Mouse (Mus musculus): ENCODE results near the gene Prkcd. TPM values are rescaled to one million over a fixed set of nuclear protein-coding genes. Genes with fewer than 3 reads are reported as not detected.

Gene Prkcd
- total and polyA plus RNA-seq, 2 experiments from 2014 or later, result 14.9 to 19.3 TPM

GRCm38 (mm10) chr14:30597142-30597541, 28.9 kb downstream of the Prkcd start:
- ATAC-seq (ENCODE audit: insufficient read depth, low read depth) (no peak), DNase-seq (ENCODE audit: low spot score) (no peak)
- H3K4me3 ChIP-seq (ENCODE audit: low read depth, low read length), result no peak overlapping the region
- H3K4me1 ChIP-seq (ENCODE audit: control insufficient read depth, insufficient read depth), result peaks cover 31% of the 10 kb centered on the region
- no peaks in the 10 kb centered on the region for H3K9me3 ChIP-seq (replicated peaks; ENCODE audit: control insufficient read depth, low read length)
- H3K4me2 ChIP-seq (ENCODE audit: low read depth, low read length), result no peak overlapping the region
- no peaks in the 10 kb centered on the region for H3K27me3 ChIP-seq (ENCODE audit: control insufficient read depth, insufficient read depth, low read length)
- 55% methylated on average over 2 of the region's 2 CpGs for WGBS
- H3K27ac ChIP-seq (ENCODE audit: low read depth), result no peak overlapping the region
- TF ChIP-seq CTCF (IDR thresholded peaks at IDR 0.05; ENCODE audit: low read depth), result no peak
- no peak for TF ChIP-seq EP300 (IDR thresholded peaks at IDR 0.05; ENCODE audit: low read depth)
- peaks cover 42% of the 10 kb centered on the region for H3K36me3 ChIP-seq (replicated peaks; ENCODE audit: control insufficient read depth, insufficient read depth, low read length)
- H3K9ac ChIP-seq (replicated peaks; ENCODE audit: low read depth, low read length), result no peak overlapping the region

- H3K9me3 ChIP-seq (replicated peaks; ENCODE audit: control insufficient read depth, low read length), result no peaks in the 10 kb centered on the region
- peaks cover 31% of the 10 kb centered on the region for H3K4me1 ChIP-seq (ENCODE audit: control insufficient read depth, insufficient read depth)
Observed at GRCm38 (mm10) chr14:30596407-30596806, 29.6 kb downstream of the Prkcd start.

GRCm38 (mm10) chr14:30595576-30596313, 30.3 kb downstream of the Prkcd start:
- no peak for ATAC-seq (ENCODE audit: insufficient read depth, low read depth)
- Histone ChIP-seq H3K9me3 (replicated peaks; ENCODE audit: control insufficient read depth, low read length) (no peaks in the 10 kb centered on the region), H3K27me3 (ENCODE audit: control insufficient read depth, insufficient read depth, low read length) (no peaks in the 10 kb centered on the region), H3K4me2 (ENCODE audit: low read depth, low read length) (no peak overlapping the region), H3K4me1 (ENCODE audit: control insufficient read depth, insufficient read depth) (peaks cover 31% of the 10 kb centered on the region), H3K27ac (ENCODE audit: low read depth) (no peak overlapping the region), H3K9ac (replicated peaks; ENCODE audit: low read depth, low read length) (no peak overlapping the region), H3K4me3 (ENCODE audit: low read depth, low read length) (no peak overlapping the region), H3K36me3 (replicated peaks; ENCODE audit: control insufficient read depth, insufficient read depth, low read length) (peaks cover 28% of the 10 kb centered on the region)
- TF ChIP-seq CTCF (IDR thresholded peaks at IDR 0.05; ENCODE audit: low read depth) (no peak), EP300 (IDR thresholded peaks at IDR 0.05; ENCODE audit: low read depth) (no peak)
- WGBS, result 82% methylated on average over 8 of the region's 8 CpGs
- DNase-seq (ENCODE audit: low spot score), result no peak

More at GRCm38 (mm10) chr14:30596407-30596806, 29.6 kb downstream of the Prkcd start:
- WGBS, result 86% methylated on average over 3 of the region's 3 CpGs
- ATAC-seq (ENCODE audit: insufficient read depth, low read depth) (no peak), DNase-seq (ENCODE audit: low spot score) (no peak)
- no peak for TF ChIP-seq EP300 (IDR thresholded peaks at IDR 0.05; ENCODE audit: low read depth)
- TF ChIP-seq CTCF (IDR thresholded peaks at IDR 0.05; ENCODE audit: low read depth), result no peak
- Histone ChIP-seq H3K27ac (ENCODE audit: low read depth) (no peak overlapping the region), H3K4me3 (ENCODE audit: low read depth, low read length) (no peak overlapping the region), H3K36me3 (replicated peaks; ENCODE audit: control insufficient read depth, insufficient read depth, low read length) (peaks cover 34% of the 10 kb centered on the region), H3K27me3 (ENCODE audit: control insufficient read depth, insufficient read depth, low read length) (no peaks in the 10 kb centered on the region), H3K4me2 (ENCODE audit: low read depth, low read length) (no peak overlapping the region), H3K9ac (replicated peaks; ENCODE audit: low read depth, low read length) (no peak overlapping the region)

GRCm38 (mm10) chr14:30594092-30594695, 31.8 kb downstream of the Prkcd start:
- WGBS, result 42% methylated on average over 7 of the region's 7 CpGs
- DNase-seq (ENCODE audit: low spot score), result peak; percentile 39
- Histone ChIP-seq H3K4me3 (ENCODE audit: low read depth, low read length) (no peak overlapping the region), H3K9ac (replicated peaks; ENCODE audit: low read depth, low read length) (no peak overlapping the region), H3K27me3 (ENCODE audit: control insufficient read depth, insufficient read depth, low read length) (no peaks in the 10 kb centered on the region), H3K27ac (ENCODE audit: low read depth) (peak overlapping the region; percentile 88), H3K9me3 (replicated peaks; ENCODE audit: control insufficient read depth, low read length) (no peaks in the 10 kb centered on the region), H3K4me1 (ENCODE audit: control insufficient read depth, insufficient read depth) (peaks cover 31% of the 10 kb centered on the region), H3K36me3 (replicated peaks; ENCODE audit: control insufficient read depth, insufficient read depth, low read length) (peaks cover 19% of the 10 kb centered on the region), H3K4me2 (ENCODE audit: low read depth, low read length) (no peak overlapping the region)
- peak; percentile 56 for ATAC-seq (ENCODE audit: insufficient read depth, low read depth)
- TF ChIP-seq CTCF (IDR thresholded peaks at IDR 0.05; ENCODE audit: low read depth) (no peak), EP300 (IDR thresholded peaks at IDR 0.05; ENCODE audit: low read depth) (no peak)

- Histone ChIP-seq H3K4me1 (ENCODE audit: control insufficient read depth, insufficient read depth) (peaks cover 31% of the 10 kb centered on the region), H3K9ac (replicated peaks; ENCODE audit: low read depth, low read length) (0 out of 2 replicates have a peak overlapping the region, but pooled peaks have one; percentile 5), H3K27me3 (ENCODE audit: control insufficient read depth, insufficient read depth, low read length) (no peaks in the 10 kb centered on the region), H3K27ac (ENCODE audit: low read depth) (peak overlapping the region; percentile 88), H3K36me3 (replicated peaks; ENCODE audit: control insufficient read depth, insufficient read depth, low read length) (peaks cover 12% of the 10 kb centered on the region; the same call in 1 of the 2 replicates), H3K4me3 (ENCODE audit: low read depth, low read length) (no peak overlapping the region), H3K4me2 (ENCODE audit: low read depth, low read length) (no peak overlapping the region), H3K9me3 (replicated peaks; ENCODE audit: control insufficient read depth, low read length) (no peaks in the 10 kb centered on the region)
- DNase-seq (ENCODE audit: low spot score), result peak; percentile 78
- TF ChIP-seq CTCF (IDR thresholded peaks at IDR 0.05; ENCODE audit: low read depth) (peak; percentile 21), EP300 (IDR thresholded peaks at IDR 0.05; ENCODE audit: low read depth) (no peak)
- ATAC-seq (ENCODE audit: insufficient read depth, low read depth), result peak; percentile 72
- 18% methylated on average over 11 of the region's 11 CpGs for WGBS
Observed at GRCm38 (mm10) chr14:30593279-30594091, 32.5 kb downstream of the Prkcd start.

Data from heart, postnatal 0 days (tissue).